Mouse (Mus musculus) brain, embryonic 18.5 days (tissue): Measurements from ENCODE around the gene Pitpnm1.
"Not testable (repeated sequence)": the region's sequence is repeated elsewhere in the genome, so short reads cannot be mapped to it uniquely, and the experiment has no call there.

Experiments used
- DNase-seq: peaks from one replicate; pipeline ENCODE4 v3.0.0-alpha.2; 2012; ENCODE audit warnings: low read depth, low spot score

The Pitpnm1 gene

GRCm38 (mm10) chr19:4099837-4100717, at the start of gene Pitpnm1:
Gene Pitpnm1 (plus strand): TSS chr19:4099998.
- DNase-seq: no peak

GRCm38 (mm10) chr19:4051016-4051415, 48.8 kb upstream of the Pitpnm1 start:
- DNase-seq: no peak

DNA sequence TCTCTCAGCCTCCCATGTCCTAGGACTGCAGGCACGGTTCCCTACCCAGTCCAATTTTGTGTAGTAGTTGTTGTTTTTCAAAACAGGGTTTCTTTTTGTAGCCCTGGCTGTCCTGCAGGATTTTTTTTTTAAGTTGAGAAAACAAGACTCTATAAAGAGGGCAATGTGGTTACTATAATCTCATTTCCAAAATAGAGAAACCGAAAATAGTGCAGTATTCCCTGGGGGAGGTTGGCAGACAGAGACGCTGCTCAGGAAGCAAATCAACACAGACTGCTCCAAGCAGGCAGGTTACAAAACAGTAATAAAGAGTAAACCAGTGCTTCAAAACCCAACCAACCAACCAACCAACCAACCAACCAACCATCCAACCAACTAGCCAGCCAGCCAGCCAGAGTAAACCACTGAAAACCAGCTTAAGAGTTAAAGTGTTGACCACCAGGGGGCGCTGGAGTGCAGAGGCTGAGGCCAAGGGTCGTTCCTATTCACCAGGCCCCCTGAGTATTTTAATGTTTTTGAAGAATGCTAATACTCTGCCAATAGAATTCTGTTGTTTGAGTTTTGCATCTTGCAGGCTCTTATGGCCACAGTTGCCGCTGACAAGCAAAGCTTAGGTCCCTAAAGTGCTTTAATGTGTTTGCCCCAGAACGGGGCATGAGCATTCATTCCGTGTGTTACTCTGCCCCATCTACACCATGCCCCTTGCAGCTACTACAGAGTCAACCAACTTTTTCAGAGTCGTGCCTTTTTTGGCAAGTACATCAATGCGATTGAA, 47.9 kb upstream of the Pitpnm1 start:
- no peak for DNase-seq

DNA sequence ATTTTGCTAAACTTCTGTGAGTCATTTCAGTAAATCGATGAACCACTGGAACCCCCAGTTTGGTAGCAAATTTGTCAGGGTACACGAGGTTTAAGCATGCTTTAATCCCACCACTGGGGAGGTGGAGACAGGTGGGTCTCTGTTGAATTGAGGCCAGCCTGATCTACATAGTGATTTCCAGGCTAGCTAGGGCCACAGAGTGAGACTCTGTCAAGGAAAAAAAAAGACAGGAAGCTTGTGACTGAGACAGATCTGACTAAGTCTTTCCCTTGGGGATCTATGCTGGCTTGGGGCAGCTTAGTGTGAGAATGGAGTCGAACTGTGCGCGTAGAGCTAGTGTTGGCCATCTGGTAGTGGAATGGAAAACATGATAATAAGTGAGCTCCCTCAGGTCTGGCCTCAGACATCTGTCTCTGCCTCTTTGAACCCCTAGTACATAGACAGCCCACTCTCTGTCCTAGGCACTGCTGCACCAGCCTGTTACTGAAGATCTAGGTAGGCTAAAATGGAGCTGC, 47.2 kb upstream of the Pitpnm1 start:
- DNase-seq: no peak

DNA sequence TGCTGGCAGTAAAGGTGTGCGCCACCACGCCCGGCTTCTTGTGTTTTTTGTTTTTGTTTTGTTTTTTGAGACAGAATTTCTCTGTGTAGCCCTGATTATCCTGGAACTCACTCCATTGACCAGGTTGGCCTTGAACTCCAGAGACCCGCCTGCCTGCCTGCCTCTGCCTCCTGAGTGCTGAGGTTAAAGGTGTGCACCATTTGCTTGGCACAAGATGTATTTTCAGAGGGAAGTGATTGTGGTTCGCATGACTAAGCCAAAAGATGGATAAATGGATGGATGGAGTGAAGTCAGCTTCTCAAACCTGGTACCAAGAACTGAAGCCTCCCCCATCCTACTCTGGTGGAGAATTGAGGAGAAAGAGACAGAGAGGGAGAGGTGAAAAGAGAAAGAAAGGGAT, 45.2 kb upstream of the Pitpnm1 start:
- no peak for DNase-seq

DNA sequence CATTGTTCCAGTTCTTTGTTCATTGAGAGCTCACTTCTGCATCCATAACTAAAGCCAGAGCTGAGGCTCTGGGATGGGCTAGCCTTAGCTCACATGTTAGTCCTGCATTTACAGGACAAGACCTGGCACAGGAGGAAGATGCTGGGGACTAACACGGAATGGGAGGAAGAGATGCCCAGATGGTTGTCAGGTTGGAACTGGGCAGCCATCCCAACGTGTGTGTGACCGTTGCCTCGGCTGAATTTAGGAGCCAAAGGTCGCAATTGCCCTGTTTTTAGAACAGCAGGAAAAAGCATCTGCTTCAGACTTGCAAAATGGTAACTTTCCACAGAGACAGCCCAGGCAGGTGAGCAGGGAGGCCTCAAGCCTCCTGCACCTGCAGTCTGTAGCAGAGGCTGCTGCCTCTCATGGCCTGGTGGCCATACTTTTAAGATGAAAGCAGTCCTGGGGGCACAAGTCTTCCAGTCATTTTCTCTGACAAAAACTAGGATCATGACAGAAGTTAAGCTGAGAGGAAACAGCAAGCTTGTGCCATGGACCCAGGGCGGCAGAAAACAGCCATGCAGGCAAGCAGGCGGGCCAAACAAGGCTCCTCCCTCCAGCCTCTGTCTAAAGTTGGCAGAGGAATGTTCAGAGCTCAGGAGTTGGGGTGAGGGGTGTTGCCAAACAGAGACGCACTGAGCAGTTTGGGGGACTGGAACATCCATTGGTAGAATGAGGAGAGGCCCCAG, 44.4 kb upstream of the Pitpnm1 start:
- DNase-seq: no peak

GRCm38 (mm10) chr19:4055947-4056693, 43.7 kb upstream of the Pitpnm1 start:
- no peak for DNase-seq

GRCm38 (mm10) chr19:4056727-4057126, 43.1 kb upstream of the Pitpnm1 start:
- no peak for DNase-seq

- no peak for DNase-seq
These were observed 42.4 kb upstream of the Pitpnm1 start for GRCm38 (mm10) chr19:4057389-4057788.

DNA sequence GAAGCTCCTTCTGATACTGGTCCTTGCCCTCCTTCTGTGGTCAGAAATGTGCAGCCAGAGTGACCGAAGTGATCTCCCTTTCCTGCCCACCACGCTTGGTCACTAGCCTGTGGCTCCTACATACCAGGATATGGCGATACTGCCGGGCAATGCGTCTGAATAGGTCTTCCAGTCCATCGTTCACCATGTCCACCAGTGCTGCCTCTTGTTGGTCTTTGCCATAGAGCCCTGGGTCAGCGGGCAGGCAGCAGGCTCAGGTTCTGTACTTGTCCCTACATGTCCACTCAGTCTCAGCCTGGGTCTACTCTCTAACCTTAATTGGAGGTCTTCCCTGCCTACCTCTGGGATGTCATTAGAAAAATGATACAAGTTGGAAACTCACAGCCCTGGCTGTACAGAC, 41.8 kb upstream of the Pitpnm1 start:
- DNase-seq: no peak

DNA sequence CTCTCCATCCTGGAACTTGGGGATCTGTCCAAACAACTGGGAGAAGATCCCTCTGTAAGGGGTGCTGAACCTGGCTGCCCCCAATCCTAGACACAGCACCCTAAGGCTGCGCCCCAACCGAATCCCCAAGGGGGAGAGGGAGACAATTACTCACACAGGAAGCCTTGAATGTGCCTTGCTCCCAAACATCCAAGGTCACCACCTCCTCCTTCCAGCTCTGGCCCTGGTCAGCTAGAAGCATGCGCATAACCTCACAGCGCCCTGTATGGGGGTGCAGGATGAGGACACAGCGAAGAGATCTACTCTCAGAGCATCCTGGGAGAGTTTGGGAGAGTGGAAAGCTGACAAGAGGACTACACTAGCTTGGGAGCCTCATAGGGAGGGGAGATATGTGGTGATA, 41.2 kb upstream of the Pitpnm1 start:
- DNase-seq: no peak

DNA sequence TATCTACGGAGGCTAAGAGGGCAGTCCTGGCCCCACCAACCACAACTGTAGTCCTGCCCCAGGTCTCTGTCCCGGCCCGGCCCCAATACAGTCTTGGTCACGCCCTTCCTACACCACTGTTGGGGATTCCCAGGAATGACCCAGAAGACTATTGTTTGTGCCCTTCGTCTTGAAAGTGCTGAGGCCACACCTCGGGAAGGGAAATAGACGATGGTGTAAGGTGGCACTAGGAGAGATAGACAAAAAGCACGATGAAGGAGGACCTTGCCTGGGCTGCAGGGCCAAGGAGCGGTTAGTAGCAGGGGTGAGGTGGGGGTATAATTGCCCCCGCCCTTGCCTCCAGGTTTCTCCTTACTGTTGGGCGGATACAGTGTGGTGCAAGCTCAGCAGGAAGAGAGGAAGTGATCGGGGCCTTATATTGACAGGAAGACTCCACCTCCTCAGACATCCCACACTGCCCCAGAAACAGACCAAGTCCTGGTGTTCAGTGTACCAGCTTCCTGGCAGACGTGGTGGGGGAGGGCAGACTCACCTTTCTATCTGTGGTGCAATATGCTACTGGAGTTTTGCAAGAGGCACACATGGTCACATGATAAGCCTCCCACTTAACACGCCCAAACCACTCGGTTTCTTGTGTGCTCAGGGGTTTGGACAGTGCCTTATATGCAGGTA, 40.6 kb upstream of the Pitpnm1 start, which contains the start of gene Gstp3:
Gene Gstp3, minus strand, starts transcription at position 501 of the 672 bp plus-strand sequence.
- DNase-seq: no peak

DNA sequence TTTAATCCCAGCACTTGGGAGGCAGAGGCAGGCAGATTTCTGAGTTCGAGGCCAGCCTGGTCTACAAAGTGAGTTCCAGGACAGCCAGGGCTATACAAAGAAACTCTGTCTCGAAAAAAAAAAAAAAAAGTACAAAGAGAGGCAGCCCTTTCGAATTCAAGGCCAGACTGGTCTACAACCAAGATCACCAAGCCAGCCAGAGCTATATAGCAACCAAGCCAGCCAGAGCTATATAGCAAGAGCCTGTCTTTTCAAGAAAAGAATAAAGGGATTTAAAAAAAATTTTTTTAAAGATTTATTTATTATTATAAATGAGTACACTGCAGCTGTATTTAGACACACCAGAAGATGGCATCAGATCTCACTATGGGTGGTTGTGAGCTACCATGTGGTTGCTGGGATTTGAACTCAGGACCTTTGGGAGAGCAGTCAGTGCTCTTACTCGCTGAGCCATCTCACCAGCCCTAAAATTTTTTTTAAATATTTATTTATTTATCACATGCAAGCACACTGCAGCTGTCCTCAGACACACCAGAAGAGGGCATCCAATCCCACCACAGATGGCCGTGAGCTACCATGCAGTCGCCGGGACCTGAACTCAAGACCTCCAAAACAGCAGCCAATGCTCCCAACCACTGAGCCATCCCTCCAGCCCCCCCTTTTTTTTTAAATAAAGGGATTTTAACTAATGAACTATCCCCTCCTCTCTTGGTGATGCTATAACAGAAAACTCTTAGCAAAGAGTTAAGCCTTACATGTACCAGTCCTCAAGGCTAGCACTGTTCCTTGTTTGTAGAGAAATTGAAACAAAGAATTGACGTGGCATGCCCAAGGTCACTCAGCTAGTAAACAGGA, 39.5 kb upstream of the Pitpnm1 start:
- not testable (repeated sequence) for DNase-seq

DNA sequence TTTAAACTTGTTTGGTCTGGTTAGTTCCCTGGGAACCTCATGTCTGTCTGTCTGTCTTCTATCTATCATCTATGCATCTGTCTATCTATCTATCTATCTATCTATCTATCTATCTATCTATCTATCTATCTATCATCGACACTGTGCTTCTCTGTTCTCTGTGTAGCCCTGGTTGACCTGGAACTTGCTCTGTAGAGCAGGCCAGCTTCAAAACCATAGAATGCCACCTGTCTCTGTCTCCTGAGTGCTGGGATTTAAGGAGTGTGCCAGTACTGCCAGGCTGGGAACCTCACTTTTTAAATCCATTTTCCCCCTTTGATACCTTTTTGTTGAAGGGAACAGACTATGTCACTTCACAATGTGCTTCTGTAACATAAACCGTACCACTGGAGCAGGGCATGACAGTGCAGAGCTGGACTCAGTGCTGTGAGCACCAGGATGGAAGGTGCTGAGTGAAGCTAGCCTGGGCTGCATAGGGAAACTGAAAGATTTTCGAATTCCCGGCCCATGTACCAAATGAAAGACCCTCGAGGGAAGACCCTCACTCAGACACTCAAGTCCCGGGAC, 38.8 kb upstream of the Pitpnm1 start:
- no peak for DNase-seq

- DNase-seq: not testable (repeated sequence)
These were observed 36.4 kb upstream of the Pitpnm1 start for GRCm38 (mm10) chr19:4063357-4063756.

GRCm38 (mm10) chr19:4064501-4064900, 35.3 kb upstream of the Pitpnm1 start:
- DNase-seq: not testable (repeated sequence)

DNA sequence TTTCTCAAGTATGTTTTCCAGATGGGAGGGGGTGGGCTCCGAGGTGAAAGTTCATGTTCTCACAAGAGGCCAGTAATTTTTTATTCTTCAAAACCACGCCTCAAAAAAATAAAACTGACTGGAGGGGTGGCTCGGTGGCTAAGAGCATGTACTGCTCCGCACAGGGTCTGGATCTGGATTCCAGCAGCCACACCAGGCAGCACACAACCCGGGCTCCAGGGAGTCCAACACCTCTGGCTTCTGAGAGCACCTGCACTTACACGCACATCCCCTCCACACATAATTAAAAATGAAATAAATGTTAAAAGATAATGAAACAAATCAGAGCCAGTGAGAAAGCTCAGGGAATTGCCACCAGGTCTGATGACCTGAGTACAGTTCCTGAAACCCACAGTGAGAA, 33.5 kb upstream of the Pitpnm1 start:
- no peak for DNase-seq

- DNase-seq: no peak
These were observed 32.9 kb upstream of the Pitpnm1 start for GRCm38 (mm10) chr19:4066877-4067276.

GRCm38 (mm10) chr19:4068242-4068641, 31.6 kb upstream of the Pitpnm1 start:
- DNase-seq: not testable (repeated sequence)
